Mouse (Mus musculus) midbrain, embryonic 16.5 days (tissue): ENCODE data around the gene Cyb561d2. TPM values are rescaled to one million over a fixed set of nuclear protein-coding genes. Genes with fewer than 3 reads are reported as not detected.
A peak's percentile ranks its signal among the peaks of the same experiment; 100 is the strongest.

ENCODE experiments used
- ATAC-seq: fragments of 200-750 bp; cut with Nextera tagmentation; 2 replicates; pipeline ENCODE4 v1.8.0; 2017; ENCODE audit warnings: moderate TSS enrichment
- H3K27ac ChIP-seq: fragments of 300-500 bp; sonication (generic); 2 replicates; pipeline ENCODE4 v1.5.1; 2014; ENCODE audit warnings: mild to moderate bottlenecking, low read length, mixed read lengths
- H3K27me3 ChIP-seq: fragments of 300-500 bp; sonication (generic); 2 replicates; pipeline ENCODE4 v1.6.1; 2014; ENCODE audit warnings: low read depth, low read length, mixed read lengths; ENCODE audit not compliant: control insufficient read depth, insufficient read depth
- H3K36me3 ChIP-seq: fragments of 300-500 bp; sonication (generic); 2 replicates; pipeline ENCODE4 v1.6.1; 2014; ENCODE audit warnings: mild to moderate bottlenecking, low read length, moderate library complexity, mixed read lengths; ENCODE audit not compliant: control insufficient read depth, insufficient read depth
- H3K4me1 ChIP-seq: fragments of 300-500 bp; sonication (generic); 2 replicates; pipeline ENCODE4 v1.6.1; 2014; ENCODE audit warnings: mild to moderate bottlenecking, low read length, mixed read lengths; ENCODE audit not compliant: control insufficient read depth, insufficient read depth
- H3K4me2 ChIP-seq: fragments of 300-500 bp; sonication (generic); 2 replicates; pipeline ENCODE4 v1.6.1; 2014; ENCODE audit warnings: mild to moderate bottlenecking, low read length, mixed read lengths
- H3K4me3 ChIP-seq: fragments of 300-500 bp; sonication (generic); 2 replicates; pipeline ENCODE4 v1.5.1; 2014; ENCODE audit warnings: low read depth, mild to moderate bottlenecking, low read length, moderate library complexity, mixed read lengths
- H3K9ac ChIP-seq: fragments of 300-500 bp; sonication (generic); 2 replicates; pipeline ENCODE4 v1.6.1; 2014; ENCODE audit warnings: low read depth, low read length, mixed read lengths
- H3K9me3 ChIP-seq: fragments of 300-500 bp; sonication (generic); replicated peaks from 2 replicates; pipeline ENCODE4 v1.6.1; 2014; ENCODE audit warnings: mild to moderate bottlenecking, low read length, mixed read lengths; ENCODE audit not compliant: control insufficient read depth, poor library complexity, severe bottlenecking
- WGBS: fragments of 180-500 bp; shearing (Covaris S2); extraction: QIAGEN DNeasy Blood & Tissue Kit; methylation state at CpG from one replicate; pipeline ENCODE4 v1.1.7; 2014; 5-methylcytosine and 5-hydroxymethylcytosine counted together
- polyA plus RNA-seq: library from polyadenylated mRNA; unstranded; fragments of >200 nt; fragmentation: Nextera tagmentation; extraction: Ambion mirVana; gene quantifications from 2 replicates; pipeline ENCODE4 v1.2.1, GENCODE M21; 2015

Gene Cyb561d2
- polyA plus RNA-seq, result 44.4 and 50.7 TPM in 2 replicates

DNA sequence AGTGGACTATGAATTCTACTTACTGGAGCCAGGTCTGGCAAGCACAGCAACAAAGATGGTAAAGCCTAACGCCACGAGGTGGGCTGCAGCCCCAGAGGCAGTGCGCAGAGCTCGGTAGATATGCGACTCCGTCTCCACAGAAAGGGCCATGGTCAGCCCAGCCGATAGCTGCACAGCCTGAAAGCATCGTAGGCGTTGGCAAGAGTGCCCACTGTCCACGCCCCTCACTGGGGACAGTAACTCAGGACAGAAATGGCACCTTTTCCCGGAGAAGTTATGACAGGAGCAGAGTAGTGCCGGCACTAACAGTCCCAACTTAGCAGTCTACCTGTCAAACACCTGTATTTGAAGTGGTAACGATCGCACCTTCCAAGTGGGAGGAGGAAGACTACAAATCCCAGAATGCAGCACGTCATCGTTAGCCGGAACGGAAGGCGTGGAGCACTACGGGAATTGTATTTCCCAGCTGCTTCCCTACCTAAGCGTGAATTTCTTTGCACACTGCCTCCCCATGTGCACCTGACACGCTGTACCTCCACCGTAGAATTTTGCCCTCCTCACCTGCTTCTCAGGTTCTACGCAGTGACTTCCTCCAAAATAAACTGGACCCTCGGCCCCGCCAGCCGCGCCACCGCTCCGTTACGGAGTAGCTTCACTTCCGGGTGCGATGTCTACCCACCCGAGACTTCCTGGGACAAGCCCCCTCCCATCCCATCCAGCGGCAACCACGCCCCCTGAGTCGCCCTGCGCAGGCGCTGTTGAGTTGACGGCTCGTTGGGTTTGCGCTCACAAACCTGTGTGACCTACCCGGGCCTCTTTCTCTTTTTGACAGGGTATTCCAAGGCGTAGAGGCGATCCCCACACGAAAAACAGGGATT lies at the start of gene Cyb561d2, which contains the start of gene Nprl2:
Cyb561d2 (minus strand) TSS at position 720 of the 878 bp plus-strand sequence.
Nprl2 (plus strand) TSS at position 753 of the 878 bp plus-strand sequence.
- peak within 1 kb of the TSS; percentile 97 for H3K4me2 ChIP-seq
- H3K27me3 ChIP-seq, result no peaks in the 10 kb centered on the region
- under 1% methylated on average over 46 of the region's 46 CpGs for WGBS
- H3K4me1 ChIP-seq, result peaks cover 33% of the 10 kb centered on the region
- H3K27ac ChIP-seq, result peak within 1 kb of the TSS; percentile 73
- peak within 1 kb of the TSS; percentile 74 for H3K9ac ChIP-seq
- ATAC-seq, result peak; percentile 84
- no peaks in the 10 kb centered on the region for H3K9me3 ChIP-seq
- peaks cover 34% of the 10 kb centered on the region for H3K36me3 ChIP-seq
- H3K4me3 ChIP-seq, result peak within 1 kb of the TSS; percentile 69

DNA sequence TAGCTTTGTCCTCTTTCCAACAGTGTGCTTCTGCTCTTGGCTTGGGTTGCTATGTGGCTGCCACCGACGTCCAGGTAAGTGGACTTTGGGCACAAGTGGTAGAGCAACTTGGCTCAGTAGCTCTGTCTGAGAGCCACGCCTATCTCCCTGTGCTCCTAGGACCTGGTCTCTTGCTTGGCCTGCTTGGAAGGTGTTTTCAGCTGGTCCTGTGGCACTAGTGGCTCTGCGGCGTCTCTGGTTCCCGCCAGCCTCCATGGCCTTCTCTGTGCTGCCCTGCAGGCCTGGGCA lies 48.7 kb upstream of the Cyb561d2 start:
- no peaks in the 10 kb centered on the region for H3K27me3 ChIP-seq
- H3K9ac ChIP-seq, result no peak overlapping the region
- no peak overlapping the region for H3K4me2 ChIP-seq
- no peak overlapping the region for H3K27ac ChIP-seq
- H3K4me3 ChIP-seq, result no peak overlapping the region
- peaks cover 20% of the 10 kb centered on the region for H3K36me3 ChIP-seq
- no peaks in the 10 kb centered on the region for H3K9me3 ChIP-seq
- WGBS, result 92% methylated on average over 6 of the region's 6 CpGs
- ATAC-seq, result no peak
- H3K4me1 ChIP-seq, result peaks cover 12% of the 10 kb centered on the region

DNA sequence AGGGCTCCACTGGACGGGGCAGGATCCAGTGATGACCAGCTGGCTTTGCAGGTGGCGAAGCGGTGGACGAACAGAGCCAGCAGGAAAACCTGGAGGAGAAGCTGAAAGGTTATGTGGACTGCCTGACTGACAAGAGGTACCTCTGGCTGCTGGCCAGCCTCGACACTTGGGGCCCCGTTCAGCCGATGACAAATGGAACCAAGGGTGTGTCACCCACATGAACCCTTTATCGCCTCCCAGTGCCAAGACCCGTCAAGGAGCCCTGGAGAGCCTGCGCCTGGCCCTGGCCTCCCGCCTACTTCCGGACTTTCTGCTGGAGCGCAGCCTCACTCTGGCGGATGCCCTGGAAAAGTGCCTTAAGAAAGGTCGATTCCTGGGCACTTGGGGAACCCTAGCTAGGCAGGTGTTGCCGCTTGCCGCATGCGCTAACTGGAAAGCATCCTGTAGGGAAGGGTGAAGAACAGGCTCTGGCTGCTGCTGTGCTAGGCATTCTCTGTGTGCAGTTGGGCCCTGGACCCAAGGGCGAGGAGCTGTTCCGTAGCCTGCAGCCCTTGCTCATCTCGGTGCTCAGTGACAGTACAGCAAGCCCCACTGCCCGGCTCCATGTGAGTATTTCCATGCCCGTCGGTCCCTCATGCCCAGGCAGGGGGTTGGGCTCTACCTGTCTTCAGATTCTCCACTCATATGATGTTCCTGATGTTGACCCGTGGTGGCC lies 48.2 kb upstream of the Cyb561d2 start:
- no peak overlapping the region for H3K4me3 ChIP-seq
- peaks cover 20% of the 10 kb centered on the region for H3K36me3 ChIP-seq
- H3K9ac ChIP-seq, result no peak overlapping the region
- 92% methylated on average over 25 of the region's 25 CpGs for WGBS
- H3K4me2 ChIP-seq, result no peak overlapping the region
- no peaks in the 10 kb centered on the region for H3K27me3 ChIP-seq
- H3K4me1 ChIP-seq, result peaks cover 12% of the 10 kb centered on the region
- no peak overlapping the region for H3K27ac ChIP-seq
- ATAC-seq, result no peak
- H3K9me3 ChIP-seq, result no peaks in the 10 kb centered on the region

DNA sequence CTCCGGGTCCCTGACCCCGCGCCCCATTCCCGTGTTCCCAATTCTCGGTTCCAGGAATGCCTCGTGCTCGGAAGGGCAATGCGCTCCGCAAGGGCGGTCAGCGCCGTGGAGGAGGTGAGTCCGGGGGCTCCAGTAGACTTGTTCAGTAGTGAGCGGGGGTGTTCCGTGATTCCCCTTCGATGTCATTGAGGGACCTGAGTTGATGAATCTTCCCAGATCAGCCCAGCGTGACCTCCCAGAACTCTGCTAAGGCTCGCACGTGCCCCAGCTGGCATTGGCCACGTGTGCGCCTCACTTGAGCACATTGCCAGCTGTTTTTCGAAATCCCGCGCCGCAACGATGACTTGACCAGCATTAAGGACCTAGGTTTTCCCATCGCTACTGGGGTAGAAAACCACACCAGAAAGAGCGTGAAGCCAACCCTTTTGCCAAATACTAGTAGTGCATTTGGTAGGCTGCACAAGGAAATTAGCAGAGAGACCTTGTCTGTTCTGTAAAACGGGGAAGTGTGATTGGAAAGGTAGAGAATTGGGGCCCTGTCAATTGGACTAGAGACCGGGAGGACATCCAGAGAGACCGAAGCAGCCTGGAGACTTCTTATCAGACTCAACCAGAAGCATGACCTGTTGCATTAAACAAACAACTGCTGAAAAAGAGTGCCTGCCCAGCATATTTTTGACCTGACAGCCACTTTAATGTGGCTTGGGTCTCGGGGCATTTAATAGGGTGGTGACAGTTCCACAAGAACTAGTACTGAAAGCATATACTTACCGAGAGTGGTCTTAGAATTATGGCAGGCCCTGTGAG lies 46.0 kb upstream of the Cyb561d2 start:
- Histone ChIP-seq H3K36me3 (peaks cover 12% of the 10 kb centered on the region), H3K4me3 (peak overlapping the region; percentile 79), H3K27ac (peak overlapping the region; percentile 38; the same call in 1 of the 2 replicates), H3K4me1 (peaks cover 12% of the 10 kb centered on the region), H3K9me3 (no peaks in the 10 kb centered on the region), H3K27me3 (no peaks in the 10 kb centered on the region), H3K9ac (peak overlapping the region; percentile 67), H3K4me2 (peak overlapping the region; percentile 92)
- ATAC-seq, result no peak; the same call in 1 of the 2 replicates
- 7% methylated on average over 33 of the region's 33 CpGs for WGBS

DNA sequence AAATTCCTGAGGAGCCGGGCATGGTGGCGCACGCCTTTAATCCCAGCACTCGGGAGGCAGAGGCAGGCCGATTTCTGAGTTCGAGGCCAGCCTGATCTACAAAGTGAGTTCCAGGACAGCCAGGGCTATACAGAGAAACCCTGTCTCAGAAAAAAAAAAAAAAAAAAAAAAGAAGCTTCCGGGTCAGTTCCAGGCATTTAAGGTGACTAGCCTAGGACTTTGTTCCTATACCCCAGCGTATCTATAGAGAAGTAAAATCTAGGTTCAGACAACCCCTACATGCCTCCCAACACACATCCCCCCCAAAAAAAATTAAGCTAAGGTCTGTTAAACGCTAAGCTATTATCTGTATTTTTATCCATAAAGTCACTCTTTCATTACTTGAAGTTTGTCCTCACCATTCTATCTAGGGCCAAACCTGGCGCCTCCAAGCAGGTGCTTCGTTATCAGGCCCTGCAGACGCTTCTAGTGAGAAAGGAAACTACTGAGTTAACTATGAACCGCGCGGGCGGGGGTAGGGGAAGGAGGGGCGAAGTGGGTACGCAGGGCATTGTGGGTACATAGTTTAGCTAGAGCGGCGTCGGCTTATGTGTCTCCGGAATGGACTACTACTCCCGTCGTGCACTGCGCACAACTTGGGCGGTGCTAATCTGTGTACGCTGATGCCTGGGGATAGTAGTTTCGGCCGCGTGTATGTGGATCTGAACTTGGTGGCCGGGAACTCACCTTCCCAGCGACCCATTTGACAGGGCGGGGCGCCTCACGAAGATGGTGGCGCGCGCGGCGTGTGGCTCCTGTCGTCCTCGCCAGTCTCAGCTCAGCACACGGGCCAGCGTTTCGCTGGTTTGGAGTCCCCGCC lies 45.2 kb upstream of the Cyb561d2 start, which contains the start of gene Ifrd2:
Ifrd2 (plus strand) TSS at position 669 of the 859 bp plus-strand sequence.
- 13% methylated on average over 46 of the region's 46 CpGs for WGBS
- peak within 1 kb of the TSS; percentile 38; the same call in 1 of the 2 replicates for H3K27ac ChIP-seq

DNA sequence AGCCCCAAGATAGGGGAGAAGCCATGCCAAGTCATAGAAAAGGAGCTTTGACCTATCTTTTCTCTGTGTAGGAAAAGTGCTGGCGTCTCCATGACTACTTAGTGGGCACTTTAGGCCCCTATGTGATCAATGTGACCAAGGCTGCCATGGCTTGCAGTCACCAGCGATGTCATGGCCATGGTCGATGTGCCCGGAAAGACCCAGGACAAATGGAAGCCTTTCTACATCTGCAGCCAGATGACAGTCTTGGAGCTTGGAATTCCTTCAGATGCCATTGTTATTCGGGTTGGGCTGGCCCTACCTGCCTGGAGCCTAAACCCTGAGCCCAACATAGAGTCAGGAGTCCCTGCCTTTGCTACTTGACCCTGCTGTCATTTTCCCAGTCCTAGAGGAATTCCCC lies 44.5 kb upstream of the Cyb561d2 start:
- H3K4me3 ChIP-seq, result no peak overlapping the region
- no peak for ATAC-seq
- H3K27ac ChIP-seq, result no peak overlapping the region
- no peak overlapping the region for H3K4me2 ChIP-seq
- no peaks in the 10 kb centered on the region for H3K27me3 ChIP-seq
- peaks cover 14% of the 10 kb centered on the region for H3K36me3 ChIP-seq
- no peak overlapping the region for H3K9ac ChIP-seq
- 96% methylated on average over 5 of the region's 5 CpGs for WGBS
- no peaks in the 10 kb centered on the region for H3K9me3 ChIP-seq
- peaks cover 19% of the 10 kb centered on the region for H3K4me1 ChIP-seq

More for the DNA sequence above, 45.2 kb upstream of the Cyb561d2 start, which contains the start of gene Ifrd2:
- Histone ChIP-seq H3K4me3 (peak within 1 kb of the TSS; percentile 79), H3K4me2 (peak within 1 kb of the TSS; percentile 92), H3K9ac (peak within 1 kb of the TSS; percentile 67), H3K27me3 (no peaks in the 10 kb centered on the region), H3K4me1 (peaks cover 14% of the 10 kb centered on the region), H3K9me3 (no peaks in the 10 kb centered on the region), H3K36me3 (peaks cover 14% of the 10 kb centered on the region)
- ATAC-seq, result peak; percentile 97

DNA sequence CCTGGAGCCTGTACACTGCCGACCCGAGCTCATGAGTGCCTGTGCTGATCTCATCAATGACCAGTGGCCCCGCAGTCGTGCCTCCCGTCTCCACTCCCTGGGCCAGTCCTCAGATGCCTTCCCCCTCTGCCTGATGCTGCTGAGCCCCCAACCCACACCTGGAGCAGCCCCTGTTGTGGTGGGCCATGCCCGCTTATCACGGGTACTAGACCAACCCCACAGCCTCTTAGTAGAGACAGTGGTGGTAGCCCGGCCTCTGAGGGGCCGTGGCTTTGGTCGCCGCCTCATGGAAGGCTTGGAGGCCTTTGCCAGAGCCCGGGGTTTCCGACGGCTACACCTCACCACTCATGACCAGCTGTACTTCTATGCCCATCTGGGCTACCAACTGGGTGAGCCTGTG lies 41.2 kb upstream of the Cyb561d2 start:
- no peak for ATAC-seq
- no peaks in the 10 kb centered on the region for H3K27me3 ChIP-seq
- H3K9me3 ChIP-seq, result no peaks in the 10 kb centered on the region
- H3K4me3 ChIP-seq, result no peak overlapping the region
- no peak overlapping the region for H3K27ac ChIP-seq
- 92% methylated on average over 14 of the region's 14 CpGs for WGBS
- 0 out of 2 replicates have a peak, but pooled peaks cover 4% of the 10 kb centered on the region for H3K36me3 ChIP-seq
- peaks cover 23% of the 10 kb centered on the region for H3K4me1 ChIP-seq
- no peak overlapping the region for H3K4me2 ChIP-seq
- H3K9ac ChIP-seq, result no peak overlapping the region
